Mouse (Mus musculus): ENCODE measurements around the gene Deup1. TPM values are rescaled to one million over a fixed set of nuclear protein-coding genes. Genes with fewer than 3 reads are reported as not detected.

Gene Deup1
- 19.8 and 21.0 TPM in 2 replicates for polyA plus RNA-seq (2015; fragmentation: Nextera tagmentation; extraction: Ambion mirVana)

DNA sequence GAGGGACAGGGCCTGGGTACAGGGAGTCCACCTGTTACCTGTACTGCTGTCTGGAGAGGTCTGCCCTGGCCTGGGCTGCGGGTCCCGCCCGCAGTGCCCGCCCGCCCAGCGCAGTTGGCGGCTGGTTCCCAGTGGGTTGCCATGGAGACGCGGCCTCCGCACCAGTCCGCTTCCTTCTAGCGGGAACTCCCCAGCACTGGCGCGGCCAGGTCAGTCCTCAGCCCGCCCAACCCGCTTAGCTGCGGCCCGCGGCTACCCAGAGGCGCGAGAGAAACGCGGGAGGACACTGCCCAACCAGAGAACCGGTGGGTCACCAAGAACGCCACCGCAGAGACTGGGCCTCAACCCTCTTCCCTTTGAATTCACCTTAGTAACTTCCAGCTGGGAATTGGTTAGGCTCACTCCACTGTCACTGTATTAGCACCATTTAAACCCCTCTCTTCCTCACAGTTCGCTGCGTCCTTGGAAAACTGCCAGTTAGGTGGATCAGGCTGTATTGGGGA is at the start of gene Deup1:
Deup1 (minus strand) TSS at position 149 of the 503 bp plus-strand sequence.
- Histone ChIP-seq H3K4me2 (ENCODE audit: low read depth, low read length) (peak within 1 kb of the TSS; percentile 65), H3K27me3 (ENCODE audit: control insufficient read depth, insufficient read depth, low read depth, low read length) (no peaks in the 10 kb centered on the region), H3K4me3 (ENCODE audit: low read length) (peak within 1 kb of the TSS; percentile 31), H3K4me1 (replicated peaks; ENCODE audit: control insufficient read depth, insufficient read depth, low read length) (peaks cover 6% of the 10 kb centered on the region; the same call in 1 of the 2 replicates), H3K36me3 (ENCODE audit: control insufficient read depth, insufficient read depth, low read length) (no peaks in the 10 kb centered on the region), H3K27ac (ENCODE audit: low read length) (no peak within 1 kb of the TSS), H3K9ac (ENCODE audit: low read length) (no peak within 1 kb of the TSS), H3K9me3 (ENCODE audit: control insufficient read depth, low read length) (no peaks in the 10 kb centered on the region)
- ATAC-seq (ENCODE audit: low read depth): peak; percentile 92
- 1% methylated on average over 28 of the region's 28 CpGs for WGBS

DNA sequence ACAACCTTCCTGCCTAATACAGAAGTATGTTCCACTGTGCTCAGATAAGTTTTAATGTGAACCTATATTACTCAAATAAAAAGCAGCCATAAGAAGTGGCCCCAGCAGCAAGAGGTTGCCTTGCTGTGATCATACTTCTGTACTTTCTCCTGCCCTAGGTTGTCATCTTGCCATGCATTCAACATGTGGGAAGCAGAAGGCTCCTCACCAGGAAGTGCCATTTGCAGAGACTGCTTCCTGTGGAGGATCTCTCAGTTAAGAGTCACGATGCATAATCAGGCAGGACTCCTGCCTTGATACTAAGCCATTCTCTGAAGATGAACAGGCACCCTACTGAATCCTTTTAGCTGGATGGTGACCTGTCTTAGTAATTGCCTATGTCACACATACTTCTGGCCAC is 44.5 kb upstream of the Deup1 start:
- Histone ChIP-seq H3K9me3 (ENCODE audit: control insufficient read depth, low read length) (no peaks in the 10 kb centered on the region), H3K4me2 (ENCODE audit: low read depth, low read length) (no peak overlapping the region), H3K4me3 (ENCODE audit: low read length) (no peak overlapping the region), H3K4me1 (replicated peaks; ENCODE audit: control insufficient read depth, insufficient read depth, low read length) (peaks cover 9% of the 10 kb centered on the region; the same call in 1 of the 2 replicates), H3K27ac (ENCODE audit: low read length) (no peak overlapping the region), H3K9ac (ENCODE audit: low read length) (no peak overlapping the region), H3K36me3 (ENCODE audit: control insufficient read depth, insufficient read depth, low read length) (no peaks in the 10 kb centered on the region), H3K27me3 (ENCODE audit: control insufficient read depth, insufficient read depth, low read depth, low read length) (no peaks in the 10 kb centered on the region)
- WGBS: 23% methylated on average over 1 of the region's 1 CpGs
- no peak for ATAC-seq (ENCODE audit: low read depth)

DNA sequence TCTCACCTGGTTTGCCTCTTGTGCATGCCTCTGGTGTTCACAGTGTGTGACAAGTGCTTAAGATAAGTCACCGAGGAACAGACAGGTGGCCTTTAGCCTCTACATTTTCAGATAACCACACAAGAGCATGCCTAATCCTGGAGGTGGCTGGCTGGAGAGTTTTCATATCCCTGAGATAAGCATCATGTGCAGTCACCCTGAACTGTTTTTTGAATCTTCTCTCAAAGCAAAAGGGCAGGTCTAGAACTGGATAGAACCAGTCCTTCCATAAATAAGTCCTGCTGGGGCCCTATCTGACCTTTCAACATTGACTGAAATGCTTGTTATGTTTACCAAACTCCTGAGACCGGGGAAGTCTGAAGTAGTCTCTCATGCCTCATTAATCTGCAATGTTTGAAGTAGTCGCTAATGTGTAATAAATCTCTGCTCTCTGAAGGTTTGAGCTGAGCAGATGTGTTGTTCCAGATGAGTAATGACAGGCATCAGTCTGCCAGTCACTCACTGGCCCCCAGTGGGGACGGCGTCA is 42.3 kb upstream of the Deup1 start:
- no peak overlapping the region for H3K27ac ChIP-seq (ENCODE audit: low read length)

DNA sequence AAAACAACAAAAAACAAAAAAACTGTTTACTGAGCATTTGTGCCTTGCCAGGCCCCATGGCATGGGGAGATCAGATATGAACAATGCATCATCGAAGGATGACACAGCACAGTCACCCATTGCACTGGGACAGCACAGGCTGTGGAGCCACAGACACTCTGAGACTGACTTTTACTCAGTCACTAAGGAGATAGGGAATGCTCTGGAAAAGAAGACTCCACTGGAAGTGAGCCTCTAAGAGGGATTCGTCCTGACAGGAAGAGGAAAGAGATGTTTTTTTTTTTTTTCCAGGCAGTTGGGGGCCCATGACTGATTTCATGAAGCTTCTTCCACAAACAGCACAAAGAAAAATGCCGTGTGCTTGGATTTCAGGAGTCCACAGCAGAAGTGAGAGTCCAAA is 41.7 kb upstream of the Deup1 start:
- no peaks in the 10 kb centered on the region for H3K9me3 ChIP-seq (ENCODE audit: control insufficient read depth, low read length)
- H3K36me3 ChIP-seq (ENCODE audit: control insufficient read depth, insufficient read depth, low read length): no peaks in the 10 kb centered on the region
- no peak for ATAC-seq (ENCODE audit: low read depth)
- H3K4me1 ChIP-seq (replicated peaks; ENCODE audit: control insufficient read depth, insufficient read depth, low read length): peaks cover 9% of the 10 kb centered on the region; the same call in 1 of the 2 replicates
- H3K27me3 ChIP-seq (ENCODE audit: control insufficient read depth, insufficient read depth, low read depth, low read length): no peaks in the 10 kb centered on the region
- H3K4me2 ChIP-seq (ENCODE audit: low read depth, low read length): no peak overlapping the region
- no peak overlapping the region for H3K4me3 ChIP-seq (ENCODE audit: low read length)
- no peak overlapping the region for H3K27ac ChIP-seq (ENCODE audit: low read length)
- H3K9ac ChIP-seq (ENCODE audit: low read length): no peak overlapping the region
- WGBS: 32% methylated on average over 3 of the region's 3 CpGs

More for the DNA sequence above, 42.3 kb upstream of the Deup1 start:
- Histone ChIP-seq H3K27me3 (ENCODE audit: control insufficient read depth, insufficient read depth, low read depth, low read length) (no peaks in the 10 kb centered on the region), H3K36me3 (ENCODE audit: control insufficient read depth, insufficient read depth, low read length) (no peaks in the 10 kb centered on the region), H3K4me1 (replicated peaks; ENCODE audit: control insufficient read depth, insufficient read depth, low read length) (peaks cover 9% of the 10 kb centered on the region; the same call in 1 of the 2 replicates), H3K9ac (ENCODE audit: low read length) (no peak overlapping the region), H3K9me3 (ENCODE audit: control insufficient read depth, low read length) (no peaks in the 10 kb centered on the region), H3K4me3 (ENCODE audit: low read length) (no peak overlapping the region), H3K4me2 (ENCODE audit: low read depth, low read length) (0 out of 2 replicates have a peak overlapping the region, but pooled peaks have one; percentile 6)
- peak; percentile 66 for ATAC-seq (ENCODE audit: low read depth)
- WGBS: 8% methylated on average over 5 of the region's 5 CpGs

DNA sequence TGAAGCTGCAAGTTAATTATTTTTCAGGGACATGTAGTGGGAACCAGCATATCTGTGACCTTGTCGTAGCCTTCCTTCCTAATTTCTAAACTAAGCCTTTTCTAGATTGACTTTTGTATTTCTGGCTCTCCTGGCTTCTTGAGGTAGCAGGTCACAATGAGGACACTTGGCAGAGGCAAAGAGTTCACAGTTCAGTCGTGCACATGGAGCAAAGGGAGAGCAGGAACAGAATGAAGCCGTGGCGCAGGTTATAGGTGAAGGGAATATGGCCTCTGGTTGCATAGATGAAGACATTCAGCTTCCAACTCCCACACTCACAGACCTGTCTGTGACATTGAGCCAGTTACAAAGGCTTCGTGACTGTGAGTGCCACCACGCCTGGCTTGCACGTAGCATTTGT is 36.9 kb upstream of the Deup1 start:
- Histone ChIP-seq H3K36me3 (ENCODE audit: control insufficient read depth, insufficient read depth, low read length) (no peaks in the 10 kb centered on the region), H3K27me3 (ENCODE audit: control insufficient read depth, insufficient read depth, low read depth, low read length) (no peaks in the 10 kb centered on the region), H3K4me2 (ENCODE audit: low read depth, low read length) (no peak overlapping the region), H3K9ac (ENCODE audit: low read length) (no peak overlapping the region), H3K27ac (ENCODE audit: low read length) (no peak overlapping the region), H3K4me3 (ENCODE audit: low read length) (no peak overlapping the region), H3K4me1 (replicated peaks; ENCODE audit: control insufficient read depth, insufficient read depth, low read length) (peaks cover 2% of the 10 kb centered on the region; the same call in 1 of the 2 replicates), H3K9me3 (ENCODE audit: control insufficient read depth, low read length) (no peaks in the 10 kb centered on the region)
- 76% methylated on average over 7 of the region's 7 CpGs for WGBS
- ATAC-seq (ENCODE audit: low read depth): no peak

DNA sequence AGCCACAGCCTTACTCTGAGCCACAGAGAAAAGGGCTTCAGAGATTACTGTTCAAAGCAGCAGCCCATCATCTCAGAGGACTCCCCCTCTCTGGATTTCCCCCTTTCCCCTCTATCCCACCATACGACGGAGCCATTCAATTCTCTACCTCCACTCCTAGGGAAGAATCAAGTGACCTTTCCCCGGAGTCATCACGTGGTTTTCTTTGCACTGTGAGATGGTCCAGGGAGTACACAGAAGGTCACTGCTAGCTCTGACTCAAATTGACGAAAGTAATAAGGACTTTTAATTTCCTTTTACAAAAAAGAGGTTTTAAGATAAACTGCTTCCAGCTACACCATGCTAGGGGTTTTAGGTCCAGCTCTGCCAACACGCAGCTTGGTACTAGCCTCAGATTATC is 31.3 kb upstream of the Deup1 start:
- Histone ChIP-seq H3K4me3 (ENCODE audit: low read length) (no peak overlapping the region), H3K4me2 (ENCODE audit: low read depth, low read length) (no peak overlapping the region), H3K27ac (ENCODE audit: low read length) (no peak overlapping the region), H3K27me3 (ENCODE audit: control insufficient read depth, insufficient read depth, low read depth, low read length) (no peaks in the 10 kb centered on the region), H3K9ac (ENCODE audit: low read length) (no peak overlapping the region), H3K4me1 (replicated peaks; ENCODE audit: control insufficient read depth, insufficient read depth, low read length) (no peaks in the 10 kb centered on the region), H3K9me3 (ENCODE audit: control insufficient read depth, low read length) (no peaks in the 10 kb centered on the region), H3K36me3 (ENCODE audit: control insufficient read depth, insufficient read depth, low read length) (no peaks in the 10 kb centered on the region)
- 60% methylated on average over 6 of the region's 6 CpGs for WGBS
- no peak for ATAC-seq (ENCODE audit: low read depth)

DNA sequence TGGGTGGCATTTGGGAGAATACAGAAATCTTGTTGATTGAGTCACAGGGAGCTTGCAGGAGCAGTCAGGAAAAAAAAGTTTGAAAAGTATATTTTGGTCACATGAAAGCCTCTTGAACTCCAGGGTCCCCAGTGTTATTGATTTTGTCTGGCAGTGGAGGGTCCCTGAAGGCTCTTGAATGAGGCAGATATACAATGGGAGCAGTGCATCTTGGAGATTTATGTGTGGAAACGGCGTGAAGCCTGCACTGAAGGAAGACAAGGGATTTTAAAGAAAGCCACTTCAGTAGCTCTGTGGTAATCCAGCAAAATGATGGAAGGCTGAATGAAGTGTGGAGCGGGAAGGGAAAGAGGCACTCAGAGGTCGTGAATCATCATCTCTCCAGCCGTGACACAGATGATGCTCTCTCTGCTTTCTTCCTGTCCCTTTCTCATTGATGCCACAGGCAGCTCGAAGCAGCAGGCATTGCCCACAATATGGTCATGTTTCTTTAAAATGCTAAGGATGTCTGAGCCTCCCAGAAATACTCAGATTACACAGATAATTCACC is 30.6 kb upstream of the Deup1 start:
- no peak overlapping the region for H3K4me2 ChIP-seq (ENCODE audit: low read depth, low read length)
- no peaks in the 10 kb centered on the region for H3K36me3 ChIP-seq (ENCODE audit: control insufficient read depth, insufficient read depth, low read length)
- no peaks in the 10 kb centered on the region for H3K4me1 ChIP-seq (replicated peaks; ENCODE audit: control insufficient read depth, insufficient read depth, low read length)
- ATAC-seq (ENCODE audit: low read depth): no peak
- WGBS: 18% methylated on average over 6 of the region's 6 CpGs
- H3K4me3 ChIP-seq (ENCODE audit: low read length): no peak overlapping the region
- H3K27ac ChIP-seq (ENCODE audit: low read length): no peak overlapping the region
- H3K9me3 ChIP-seq (ENCODE audit: control insufficient read depth, low read length): no peaks in the 10 kb centered on the region
- H3K27me3 ChIP-seq (ENCODE audit: control insufficient read depth, insufficient read depth, low read depth, low read length): no peaks in the 10 kb centered on the region
- no peak overlapping the region for H3K9ac ChIP-seq (ENCODE audit: low read length)

DNA sequence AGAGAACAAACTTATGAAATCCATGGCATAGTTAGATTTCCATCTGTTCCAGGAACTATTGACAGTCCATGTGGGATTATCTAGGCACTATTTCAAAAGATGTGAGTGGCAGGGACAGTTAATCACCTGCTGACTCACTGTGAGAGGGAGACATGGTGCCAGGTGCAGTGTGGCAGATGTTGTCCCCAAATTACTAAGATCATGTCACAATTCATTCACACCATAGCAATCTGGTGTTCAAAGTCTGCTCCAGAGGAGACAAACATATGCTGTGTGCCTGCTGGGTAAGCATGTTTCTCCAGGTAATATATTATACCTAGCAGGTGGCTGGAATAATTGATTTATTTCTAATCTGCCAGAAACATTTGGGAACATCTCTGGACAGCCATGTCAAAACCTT is 25.3 kb upstream of the Deup1 start:
- H3K9me3 ChIP-seq (ENCODE audit: control insufficient read depth, low read length): no peaks in the 10 kb centered on the region
- H3K36me3 ChIP-seq (ENCODE audit: control insufficient read depth, insufficient read depth, low read length): no peaks in the 10 kb centered on the region
- H3K27me3 ChIP-seq (ENCODE audit: control insufficient read depth, insufficient read depth, low read depth, low read length): no peaks in the 10 kb centered on the region
- no peaks in the 10 kb centered on the region for H3K4me1 ChIP-seq (replicated peaks; ENCODE audit: control insufficient read depth, insufficient read depth, low read length)
- no peak overlapping the region for H3K4me2 ChIP-seq (ENCODE audit: low read depth, low read length)
- no peak overlapping the region for H3K4me3 ChIP-seq (ENCODE audit: low read length)
- H3K27ac ChIP-seq (ENCODE audit: low read length): no peak overlapping the region
- no peak overlapping the region for H3K9ac ChIP-seq (ENCODE audit: low read length)
- ATAC-seq (ENCODE audit: low read depth): no peak

DNA sequence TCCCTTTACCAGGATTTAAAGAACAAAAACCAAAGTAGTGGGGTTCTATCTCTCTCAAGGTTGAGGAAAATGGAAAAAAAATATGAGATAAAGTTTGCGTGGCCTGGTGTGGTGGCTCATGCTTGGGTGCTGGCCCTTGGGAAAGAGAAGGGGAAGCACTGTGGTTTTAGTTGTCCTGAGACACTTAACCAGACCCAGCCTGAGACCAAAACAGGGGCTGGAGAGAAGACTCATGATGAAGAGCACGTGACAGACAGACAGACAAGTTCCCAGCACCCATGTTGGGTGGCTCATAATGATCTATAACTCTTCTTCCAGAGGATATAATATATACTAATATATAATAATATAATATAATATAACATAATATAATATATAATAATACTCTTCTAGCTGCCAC is 22.2 kb upstream of the Deup1 start:
- 85% methylated on average over 2 of the region's 2 CpGs for WGBS
- H3K4me1 ChIP-seq (replicated peaks; ENCODE audit: control insufficient read depth, insufficient read depth, low read length): no peaks in the 10 kb centered on the region
- no peaks in the 10 kb centered on the region for H3K27me3 ChIP-seq (ENCODE audit: control insufficient read depth, insufficient read depth, low read depth, low read length)
- no peak overlapping the region for H3K4me3 ChIP-seq (ENCODE audit: low read length)
- H3K9ac ChIP-seq (ENCODE audit: low read length): no peak overlapping the region
- no peak for ATAC-seq (ENCODE audit: low read depth)
- H3K4me2 ChIP-seq (ENCODE audit: low read depth, low read length): no peak overlapping the region
- no peaks in the 10 kb centered on the region for H3K9me3 ChIP-seq (ENCODE audit: control insufficient read depth, low read length)
- no peaks in the 10 kb centered on the region for H3K36me3 ChIP-seq (ENCODE audit: control insufficient read depth, insufficient read depth, low read length)
- no peak overlapping the region for H3K27ac ChIP-seq (ENCODE audit: low read length)
